Mouse (Mus musculus): Measurements from ENCODE around the gene Diaph3.

Gene Diaph3

DNA sequence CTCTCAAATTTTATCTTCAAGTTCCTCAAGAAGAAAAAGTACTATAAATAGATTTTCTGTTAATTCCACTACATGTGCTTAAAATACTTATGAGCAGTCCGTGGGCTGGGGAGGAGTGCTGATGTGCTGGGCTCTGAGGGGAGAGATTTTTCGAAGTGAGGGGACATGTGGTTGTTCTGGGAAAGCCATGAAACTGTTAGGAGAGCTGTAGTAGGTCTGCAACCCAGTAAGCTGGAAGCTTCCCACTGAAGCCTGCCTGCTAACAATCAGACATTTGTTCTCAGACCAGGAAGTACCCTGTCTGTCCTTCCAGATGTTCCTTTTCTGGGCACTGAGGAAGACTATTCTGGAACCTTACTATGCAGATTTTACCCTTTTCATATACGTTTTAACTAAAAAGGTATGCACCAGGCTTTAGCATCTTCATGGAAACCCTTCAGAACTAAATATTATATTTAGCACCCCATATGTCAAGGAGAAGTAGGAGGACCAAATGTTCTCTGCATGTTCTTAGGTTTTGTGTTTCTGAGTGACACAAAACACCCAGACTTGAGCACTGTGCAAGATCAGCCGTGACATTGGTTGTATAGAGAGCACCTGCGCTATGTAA, 516.1 kb downstream of the Diaph3 start:
- ChIA-PET POLR2A (interaction anchor here in 1 of 4 experiments (0.6 kb wide), 1 partner anchor 37 kb away, joined by 3 read pairs; no protein-coding TSS in a partner anchor), CTCF (no interaction called here)

DNA sequence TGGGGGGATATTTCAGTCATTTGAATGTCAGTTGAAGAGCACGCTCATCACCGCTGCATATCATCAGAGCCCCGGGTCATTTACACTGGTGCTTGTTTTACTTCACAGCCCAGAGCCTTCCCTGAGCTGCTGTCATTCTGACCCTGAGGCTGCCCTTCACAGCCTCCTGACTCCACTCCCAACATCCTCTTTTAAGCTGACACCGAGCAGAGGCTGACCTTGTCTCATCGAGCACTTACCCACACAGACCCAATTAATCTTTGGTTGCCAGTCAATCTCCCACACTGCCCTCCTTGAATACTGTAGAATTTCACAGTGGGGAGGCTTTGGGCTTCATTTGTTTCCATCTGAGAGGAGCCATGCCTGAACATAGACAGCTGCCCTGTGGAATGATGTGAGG, 521.4 kb downstream of the Diaph3 start:
- POLR2A ChIA-PET: interaction anchor here in 1 of 4 experiments (1.4 kb wide), 1 partner anchor 9 kb away, joined by 3 read pairs; no protein-coding TSS in a partner anchor
- CTCF ChIA-PET: no interaction called here

Data from embryonic stem cell, embryonic (primary cell).